Mouse (Mus musculus): Measurements from ENCODE around the gene Gnas.
"Not testable (repeated sequence)": the region's sequence is repeated elsewhere in the genome, so short reads cannot be mapped to it uniquely, and the experiment has no call there.

The Gnas gene

GRCm38 (mm10) chr2:174291029-174291661 lies 7.0 kb downstream of the Gnas start:
- intact Hi-C loops (cut with DNase I) = no loop called here

- intact Hi-C loops (cut with DNase I) = no loop called here
These were observed 7.5 kb downstream of the Gnas start for GRCm38 (mm10) chr2:174291662-174292030.

DNA sequence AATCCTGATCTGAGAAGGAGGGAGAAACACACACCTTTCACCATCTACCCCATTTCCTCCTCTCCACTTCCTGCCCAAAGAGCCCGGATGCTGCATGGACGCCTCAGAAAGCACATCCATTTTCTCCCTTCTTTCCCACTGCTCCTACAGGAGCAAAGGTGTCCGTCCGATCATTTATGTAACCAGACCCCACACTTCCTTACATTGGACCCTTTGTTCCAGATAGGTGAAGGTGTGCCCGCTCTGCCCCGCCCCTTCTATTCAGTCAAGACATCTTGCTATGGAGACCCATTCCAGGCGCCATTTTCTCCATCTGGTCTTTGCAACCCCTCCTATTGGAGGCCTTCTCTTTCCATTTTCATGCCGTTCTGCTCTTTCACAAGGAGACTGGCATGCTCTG lies 10.3 kb downstream of the Gnas start:
- intact Hi-C loops (cut with DNase I) = no loop called here

DNA sequence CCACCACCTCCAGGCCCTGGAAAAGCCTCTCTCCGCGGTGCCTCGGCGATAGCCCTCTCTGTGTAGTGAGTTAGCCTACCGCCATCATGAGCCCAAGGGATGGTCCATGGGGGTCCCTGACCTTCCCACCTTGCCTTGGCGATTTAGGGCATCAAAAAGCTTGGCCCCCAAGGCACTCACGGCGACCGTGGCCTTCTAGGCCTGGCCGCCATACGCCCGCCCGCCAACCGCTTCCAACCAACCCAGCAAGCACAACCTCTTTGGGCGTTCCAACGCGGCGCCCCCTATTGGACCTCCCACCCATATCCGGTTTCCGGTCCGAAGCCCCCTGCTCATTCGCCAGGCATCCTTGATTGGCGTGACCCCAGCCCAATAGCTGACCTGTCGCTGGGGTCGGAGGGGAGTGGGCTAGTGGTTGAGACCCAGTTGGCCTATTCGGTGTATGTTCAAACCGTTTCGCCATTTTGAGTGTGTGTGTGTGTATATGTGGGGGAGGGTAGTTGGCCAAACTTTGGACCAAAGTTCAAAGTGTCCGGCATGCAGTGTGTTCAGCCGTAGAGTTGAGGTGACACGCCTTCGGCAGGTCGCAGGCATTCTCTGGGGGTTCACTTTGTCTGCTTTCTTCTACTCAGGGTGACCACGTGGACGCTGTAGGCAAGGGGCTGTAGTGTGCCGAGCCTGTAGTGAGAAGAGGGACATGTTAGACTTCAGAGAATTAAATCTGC lies 11.2 kb downstream of the Gnas start:
- intact Hi-C loops (cut with DNase I) = loop anchor here (5.0 kb wide), 1 partner anchor 718 kb away; the partner anchor contains the start of gene Ankrd60

DNA sequence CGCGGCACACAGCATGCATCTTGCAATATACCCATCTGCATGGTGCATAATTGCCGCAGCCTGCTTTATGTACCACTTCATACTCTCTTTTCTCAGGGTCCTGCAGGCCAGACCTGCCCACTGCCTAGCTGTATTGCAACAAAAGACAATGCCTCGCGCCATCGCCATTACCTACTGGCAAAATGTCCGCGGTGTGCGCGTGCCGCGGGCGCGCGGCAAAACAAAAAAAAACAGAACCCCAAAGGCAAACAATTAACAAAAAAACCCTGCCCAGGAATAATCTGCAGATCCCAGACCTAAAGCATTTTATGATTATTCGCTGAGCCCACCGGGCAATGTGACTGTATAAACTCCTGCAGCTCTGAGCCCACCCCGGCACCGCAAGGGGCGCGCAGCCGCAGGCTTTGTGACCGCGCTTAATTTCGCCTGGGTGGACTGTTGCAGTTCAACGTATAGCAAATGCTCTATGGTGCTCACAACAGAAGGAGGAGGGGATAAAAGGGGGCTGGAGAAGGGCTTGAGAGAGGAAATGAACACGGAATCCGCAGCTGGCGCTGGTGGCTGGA lies 11.9 kb downstream of the Gnas start:
- intact Hi-C loops (cut with DNase I) = loop anchor here (5.0 kb wide), 1 partner anchor 719 kb away; the partner anchor contains the start of gene Ankrd60

DNA sequence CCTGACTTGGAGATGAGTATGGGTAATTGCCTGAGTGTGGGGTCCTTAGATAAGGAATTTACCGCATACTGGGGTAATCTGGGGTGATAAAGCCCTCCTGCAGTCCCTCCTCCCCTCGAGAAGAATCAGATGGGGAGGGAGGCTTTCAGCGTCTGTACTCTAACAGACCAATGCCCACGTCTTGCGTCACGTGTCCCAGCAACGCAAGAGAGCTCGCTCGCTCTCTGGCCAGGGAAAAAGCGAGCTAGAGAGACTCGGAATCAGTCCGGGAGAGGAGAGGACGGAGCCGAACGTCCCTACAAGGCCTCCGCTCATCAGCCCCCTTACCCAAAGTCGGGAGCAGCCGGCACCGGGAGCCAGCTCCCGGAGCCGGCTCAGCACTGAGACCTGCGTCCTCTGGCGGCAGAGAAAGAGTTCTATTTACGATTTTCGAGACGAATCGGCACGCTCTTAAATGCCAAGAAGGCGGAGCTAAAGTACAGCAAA lies 13.0 kb downstream of the Gnas start:
- intact Hi-C loops (cut with DNase I) = loop anchor here (5.0 kb wide), 1 partner anchor 720 kb away; the partner anchor contains the start of gene Ankrd60

DNA sequence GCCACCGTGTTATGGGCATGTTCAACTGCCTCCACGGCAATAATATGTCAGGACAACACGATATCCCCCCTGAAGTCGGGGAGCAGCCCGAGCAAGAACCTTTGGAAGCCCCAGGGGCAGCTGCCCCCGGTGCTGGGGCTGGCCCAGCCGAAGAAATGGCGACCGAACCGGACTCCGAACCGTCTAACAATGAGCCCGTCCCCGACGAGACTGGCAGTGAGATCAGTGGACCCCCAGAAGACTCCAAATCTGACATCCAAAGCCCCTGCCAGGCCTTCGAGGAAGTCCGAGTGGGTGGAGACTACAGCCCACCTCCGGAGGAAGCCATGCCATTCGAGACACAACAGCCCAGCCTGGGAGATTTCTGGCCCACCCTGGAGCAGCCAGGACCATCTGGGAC lies 13.7 kb downstream of the Gnas start:
- intact Hi-C loops (cut with DNase I) = loop anchor here (5.0 kb wide), 1 partner anchor 721 kb away; the partner anchor contains the start of gene Ankrd60

DNA sequence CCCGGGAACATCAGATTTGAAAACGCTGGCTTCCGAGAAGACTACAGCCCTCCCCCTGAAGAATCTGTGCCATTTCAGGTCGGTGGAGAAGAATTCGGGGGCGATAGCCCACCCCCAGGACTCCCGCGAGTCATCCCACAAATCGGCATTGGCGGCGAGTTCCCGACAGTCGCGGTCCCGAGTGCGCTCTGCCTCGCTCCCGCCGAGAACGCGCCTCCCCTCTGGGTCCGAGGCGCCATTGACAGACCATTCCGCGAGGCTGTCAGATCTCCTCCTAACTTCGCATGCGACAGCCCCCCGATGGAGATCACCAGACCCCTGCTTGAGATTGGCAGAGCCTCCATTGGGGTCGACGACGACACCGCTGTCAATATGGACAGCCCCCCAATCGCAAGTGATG lies 14.4 kb downstream of the Gnas start:
- intact Hi-C loops (cut with DNase I) = loop anchor here (5.0 kb wide), 1 partner anchor 721 kb away; the partner anchor contains the start of gene Ankrd60

DNA sequence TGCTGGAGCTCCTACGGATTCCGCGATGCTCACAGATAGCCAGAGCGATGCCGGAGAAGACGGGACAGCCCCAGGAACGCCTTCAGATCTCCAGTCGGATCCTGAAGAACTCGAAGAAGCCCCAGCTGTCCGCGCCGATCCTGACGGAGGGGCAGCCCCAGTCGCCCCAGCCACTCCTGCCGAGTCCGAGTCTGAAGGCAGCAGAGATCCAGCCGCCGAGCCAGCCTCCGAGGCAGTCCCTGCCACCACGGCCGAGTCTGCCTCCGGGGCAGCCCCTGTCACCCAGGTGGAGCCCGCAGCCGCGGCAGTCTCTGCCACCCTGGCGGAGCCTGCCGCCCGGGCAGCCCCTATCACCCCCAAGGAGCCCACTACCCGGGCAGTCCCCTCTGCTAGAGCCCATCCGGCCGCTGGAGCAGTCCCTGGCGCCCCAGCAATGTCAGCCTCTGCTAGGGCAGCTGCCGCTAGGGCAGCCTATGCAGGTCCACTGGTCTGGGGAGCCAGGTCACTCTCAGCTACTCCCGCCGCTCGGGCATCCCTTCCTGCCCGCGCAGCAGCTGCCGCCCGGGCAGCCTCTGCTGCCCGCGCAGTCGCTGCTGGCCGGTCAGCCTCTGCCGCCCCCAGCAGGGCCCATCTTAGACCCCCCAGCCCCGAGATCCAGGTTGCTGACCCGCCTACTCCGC lies 15.1 kb downstream of the Gnas start:
- intact Hi-C loops (cut with DNase I) = loop anchor here (5.0 kb wide), 1 partner anchor 722 kb away; the partner anchor contains the start of gene Ankrd60

GRCm38 (mm10) chr2:174299771-174300160 lies 15.6 kb downstream of the Gnas start:
- intact Hi-C loops (cut with DNase I) = loop anchor here (5.0 kb wide), 1 partner anchor 722 kb away; the partner anchor contains the start of gene Ankrd60

DNA sequence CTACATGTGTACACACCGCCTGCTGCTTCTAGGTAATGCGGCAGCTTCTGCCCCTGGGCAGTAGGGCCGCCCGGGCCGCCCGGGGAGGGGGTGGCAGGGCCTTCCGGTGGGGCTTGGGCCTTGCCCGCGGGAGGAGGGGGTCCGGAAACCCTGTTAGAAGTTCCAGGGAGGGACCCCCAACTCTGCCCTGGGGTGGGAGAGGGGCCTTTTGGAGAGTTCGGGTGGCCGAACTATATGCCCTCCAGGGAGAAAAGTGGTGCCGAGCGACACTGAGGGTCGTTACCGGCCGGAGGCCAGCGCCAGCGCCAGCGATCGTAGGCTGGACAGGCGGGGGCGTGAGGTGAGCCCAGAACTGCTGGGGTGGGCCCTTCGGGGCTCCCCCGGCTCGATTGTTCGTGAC lies 16.1 kb downstream of the Gnas start:
- intact Hi-C loops (cut with DNase I) = no loop called here

DNA sequence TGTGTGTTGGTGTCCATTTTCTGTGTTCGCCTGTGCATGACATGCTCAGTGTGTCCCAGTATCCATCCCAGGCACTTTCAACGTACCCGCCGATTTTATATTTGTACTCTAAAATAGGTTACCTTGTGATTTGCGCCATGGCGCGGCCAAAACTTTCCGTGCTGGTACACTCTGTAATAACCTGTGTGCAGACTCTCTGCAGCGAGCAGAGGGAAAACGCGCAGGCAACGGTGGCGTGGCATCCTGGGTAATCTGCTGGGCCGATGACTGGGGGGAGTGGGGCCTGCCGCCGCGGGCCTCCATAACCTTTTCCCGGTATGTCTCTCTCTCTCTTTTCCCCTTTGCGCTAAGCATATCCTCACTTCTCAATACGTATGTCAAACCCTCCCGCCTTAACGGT lies 16.5 kb downstream of the Gnas start:
- intact Hi-C loops (cut with DNase I) = no loop called here

DNA sequence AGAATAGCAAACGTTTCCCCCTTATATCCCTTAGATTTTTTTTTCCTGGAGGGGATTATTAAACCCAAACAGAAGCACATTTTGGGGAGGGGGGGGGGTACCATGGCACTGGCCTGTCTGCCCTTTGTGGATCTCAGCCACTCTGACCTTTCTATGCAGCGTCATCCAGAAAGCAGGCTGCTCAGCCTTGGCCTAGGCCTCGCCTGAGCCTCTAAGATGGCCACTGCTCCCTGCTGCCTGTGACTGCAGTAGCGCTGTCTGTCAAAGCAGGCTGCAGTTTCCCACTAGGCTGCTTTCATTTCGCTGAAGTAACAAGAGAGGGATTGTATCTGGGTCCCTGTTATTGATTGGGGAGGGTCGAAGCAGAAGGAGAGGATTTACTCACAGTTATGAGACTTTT lies 18.4 kb downstream of the Gnas start:
- intact Hi-C loops (cut with DNase I) = no loop called here

- intact Hi-C loops (cut with DNase I) = no loop called here
These were observed 21.5 kb downstream of the Gnas start for GRCm38 (mm10) chr2:174305646-174306045.

- intact Hi-C loops (cut with DNase I) = no loop called here
These were observed 23.8 kb downstream of the Gnas start for GRCm38 (mm10) chr2:174307903-174308302.

DNA sequence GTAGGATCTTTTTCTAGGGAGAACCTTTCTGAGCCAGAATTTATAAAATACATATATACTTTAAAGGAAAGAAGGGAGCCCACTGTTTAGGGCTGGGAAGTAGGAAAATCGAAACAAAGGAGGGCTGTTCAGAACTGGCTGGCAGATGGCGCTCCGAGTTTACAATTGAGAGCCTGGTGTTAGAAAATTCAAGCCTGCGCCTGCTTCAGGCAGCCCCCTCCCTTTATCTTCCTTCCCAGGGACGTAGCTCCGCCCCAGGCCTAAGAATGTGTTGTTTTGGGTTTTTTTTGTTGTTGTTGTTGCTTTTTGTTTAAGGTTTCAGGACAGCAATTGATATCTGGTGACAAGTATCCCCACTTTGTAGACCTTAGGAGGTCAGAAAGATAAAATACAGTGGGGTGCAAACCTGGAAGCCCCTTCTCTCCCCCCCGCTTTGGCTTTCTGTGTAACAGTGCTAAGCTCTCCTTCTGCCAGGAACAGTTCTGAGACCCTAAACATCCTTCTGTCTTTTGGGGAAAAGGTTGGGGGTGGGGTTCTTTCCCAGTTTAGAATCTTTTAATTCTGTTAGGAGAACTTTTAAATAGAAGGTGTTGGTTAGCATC lies 26.9 kb downstream of the Gnas start:
- intact Hi-C loops (cut with DNase I) = loop anchor here (2.0 to 5.0 kb wide), 3 partner anchors 346 to 590 kb away; no protein-coding TSS in a partner anchor

DNA sequence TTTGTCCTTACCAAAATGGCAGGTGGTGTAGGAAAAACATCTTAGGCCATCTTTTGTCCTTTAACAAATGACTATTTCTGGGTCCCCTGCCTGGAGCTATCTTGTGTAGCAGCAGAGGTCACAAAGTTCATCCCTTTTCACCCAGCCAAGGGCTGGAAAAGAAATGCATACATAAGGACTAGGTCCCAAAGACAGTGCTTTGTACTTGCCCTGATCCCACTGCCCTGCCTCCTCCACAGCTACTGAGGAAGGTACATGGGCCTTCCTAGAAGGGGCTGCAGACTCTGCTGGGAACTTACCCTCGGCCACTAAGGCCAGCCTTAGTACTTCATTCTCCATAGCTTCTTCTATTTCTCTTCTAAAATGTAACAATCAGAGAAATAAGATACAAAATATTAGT lies 27.5 kb downstream of the Gnas start:
- intact Hi-C loops (cut with DNase I) = loop anchor here (2.0 to 5.0 kb wide), 5 partner anchors 141 to 589 kb away; no protein-coding TSS in a partner anchor

GRCm38 (mm10) chr2:174312118-174312647 lies 28.1 kb downstream of the Gnas start:
- intact Hi-C loops (cut with DNase I) = loop anchor here (2.0 to 5.0 kb wide), 3 partner anchors 141 to 363 kb away; no protein-coding TSS in a partner anchor

- intact Hi-C loops (cut with DNase I) = loop anchor here (2.0 to 5.0 kb wide), 3 partner anchors 140 to 362 kb away; no protein-coding TSS in a partner anchor
These were observed 28.5 kb downstream of the Gnas start for GRCm38 (mm10) chr2:174312661-174313060.

GRCm38 (mm10) chr2:174315445-174315844 lies 31.3 kb downstream of the Gnas start:
- intact Hi-C loops (cut with DNase I) = not testable (repeated sequence)
